Mouse (Mus musculus) cerebellum, adult 2 months (tissue): ENCODE measurements at regions not wholly inside any gene's neighbourhood (a gene's known extent, or its start where the extent isn't known, plus 50 kb on each side); places are given as distances from the start of the nearest gene placed in this dataset.

Experiments
- CTCF ChIP-seq: fragments of 200-500 bp; IDR thresholded peaks from 2 replicates; pipeline ENCODE4 v1.5.1; 2011; ENCODE audit warnings: low read depth, mild to moderate bottlenecking, control low read depth, low read length, moderate library complexity, borderline replicate concordance; ENCODE audit not compliant: insufficient read depth
- POLR2A ChIP-seq: fragments of 200-500 bp; IDR thresholded peaks from 2 replicates; pipeline ENCODE4 v1.6.1; 2011; ENCODE audit warnings: low read length, control low read depth, borderline replicate concordance; ENCODE audit not compliant: insufficient read depth

DNA sequence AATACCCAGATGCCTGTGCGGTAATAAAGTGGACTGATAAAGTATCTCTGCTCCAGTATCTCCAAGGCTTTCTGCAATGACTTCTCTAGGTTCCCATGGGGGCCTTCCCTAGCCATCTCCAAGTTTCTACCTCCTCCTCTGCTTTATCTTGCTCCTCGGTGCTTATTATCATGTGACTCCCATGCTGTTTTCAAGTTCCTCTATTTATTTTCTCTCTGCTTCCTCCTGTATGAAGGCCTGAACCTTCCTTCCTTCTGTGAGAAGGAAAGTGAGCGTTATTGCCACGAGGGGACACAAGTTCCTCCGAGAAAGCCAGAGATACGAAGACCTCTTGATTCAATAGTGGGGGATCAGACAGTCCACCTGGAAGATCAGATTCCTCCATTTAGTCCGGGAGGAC is 77.4 kb upstream of the Pkdcc start:
- TF ChIP-seq CTCF (no peak), POLR2A (no peak)
